Mouse (Mus musculus) forebrain, postnatal 0 days (tissue): Measurements from ENCODE around the gene Ostf1. TPM values are rescaled to one million over a fixed set of nuclear protein-coding genes. Genes with fewer than 3 reads are reported as not detected.

ENCODE experiments used
- ATAC-seq: fragments of 200-750 bp; cut with Nextera tagmentation; 2 replicates; pipeline ENCODE4 v1.8.0; 2017; ENCODE audit warnings: mild to moderate bottlenecking, moderate library complexity
- DNase-seq: peaks from one replicate; pipeline ENCODE4 v3.0.0-alpha.2; 2015
- H3K27ac ChIP-seq: fragments of 300-500 bp; sonication (generic); 2 replicates; pipeline ENCODE4 v1.5.1; 2014; ENCODE audit warnings: low read depth, mild to moderate bottlenecking, antibody characterized with exemption, low read length, moderate library complexity, mixed read lengths
- H3K27me3 ChIP-seq: fragments of 300-500 bp; sonication (generic); 2 replicates; pipeline ENCODE4 v1.6.1; 2014; ENCODE audit warnings: mild to moderate bottlenecking, low read length, mixed read lengths; ENCODE audit not compliant: insufficient read depth
- H3K36me3 ChIP-seq: fragments of 300-500 bp; sonication (generic); 2 replicates; pipeline ENCODE4 v1.6.1; 2014; ENCODE audit warnings: mild to moderate bottlenecking, moderate library complexity; ENCODE audit not compliant: insufficient read depth
- H3K4me1 ChIP-seq: fragments of 300-500 bp; sonication (generic); 2 replicates; pipeline ENCODE4 v1.6.1; 2014; ENCODE audit warnings: antibody characterized with exemption; ENCODE audit not compliant: insufficient read depth
- H3K4me2 ChIP-seq: fragments of 300-500 bp; sonication (generic); 2 replicates; pipeline ENCODE4 v1.6.1; 2014; ENCODE audit warnings: low read depth, mild to moderate bottlenecking, moderate library complexity
- H3K4me3 ChIP-seq: fragments of 300-500 bp; sonication (generic); 2 replicates; pipeline ENCODE4 v1.5.1; 2014; ENCODE audit warnings: low read depth, low read length, mixed read lengths
- H3K9ac ChIP-seq: fragments of 300-500 bp; sonication (generic); 2 replicates; pipeline ENCODE4 v1.6.1; 2014; ENCODE audit warnings: mild to moderate bottlenecking
- H3K9me3 ChIP-seq: fragments of 300-500 bp; sonication (generic); 2 replicates; pipeline ENCODE4 v1.6.1; 2016; ENCODE audit warnings: low read length
- CTCF ChIP-seq: sonication (generic); IDR thresholded peaks from 2 replicates; pipeline ENCODE4 v1.5.1; 2016; ENCODE audit warnings: antibody characterized with exemption, control low read depth, low read depth
- WGBS: fragments of 180-500 bp; shearing (Covaris S2); extraction: QIAGEN DNeasy Blood & Tissue Kit; methylation state at CpG from one replicate; pipeline ENCODE4 v1.1.7; 2014; 5-methylcytosine and 5-hydroxymethylcytosine counted together
- polyA plus RNA-seq: library from polyadenylated mRNA; unstranded; fragments of >200 nt; fragmentation: Nextera tagmentation; extraction: Ambion mirVana; gene quantifications from 2 replicates; pipeline ENCODE4 v1.2.1, GENCODE M21; 2015
- total RNA-seq: library from RNA; depleted of rRNA; stranded (reverse); fragments of >200 nt; gene quantifications from 2 replicates; pipeline ENCODE4 v1.2.3, GENCODE M21; 2014

The Ostf1 gene
- total and polyA plus RNA-seq, 2 experiments from 2014 or later, result 30.8 to 37.7 TPM

GRCm38 (mm10) chr19:18582887-18583286 is 48.7 kb downstream of the Ostf1 start:
- H3K4me3 ChIP-seq, result no peak overlapping the region
- H3K9ac ChIP-seq, result no peak overlapping the region
- no peak for DNase-seq
- H3K4me1 ChIP-seq, result no peaks in the 10 kb centered on the region
- H3K27ac ChIP-seq, result no peak overlapping the region
- no peak for ATAC-seq
- no peaks in the 10 kb centered on the region for H3K9me3 ChIP-seq
- H3K4me2 ChIP-seq, result no peak overlapping the region
- H3K36me3 ChIP-seq, result no peaks in the 10 kb centered on the region
- H3K27me3 ChIP-seq, result no peaks in the 10 kb centered on the region
- 93% methylated on average over 6 of the region's 6 CpGs for WGBS
- TF ChIP-seq CTCF, result no peak

- Histone ChIP-seq H3K36me3 (no peaks in the 10 kb centered on the region), H3K27me3 (no peaks in the 10 kb centered on the region), H3K9me3 (no peaks in the 10 kb centered on the region), H3K27ac (no peak overlapping the region), H3K4me3 (no peak overlapping the region), H3K4me2 (no peak overlapping the region), H3K9ac (no peak overlapping the region), H3K4me1 (no peaks in the 10 kb centered on the region)
- WGBS, result 94% methylated on average over 9 of the region's 9 CpGs
- ATAC-seq (no peak), DNase-seq (no peak)
- no peak for TF ChIP-seq CTCF
Observed at GRCm38 (mm10) chr19:18582226-18582625, 49.4 kb downstream of the Ostf1 start.

- H3K27me3 ChIP-seq, result no peaks in the 10 kb centered on the region
- H3K9ac ChIP-seq, result no peak overlapping the region
- no peak overlapping the region for H3K27ac ChIP-seq
- no peaks in the 10 kb centered on the region for H3K4me1 ChIP-seq
- 95% methylated on average over 16 of the region's 16 CpGs for WGBS
- H3K9me3 ChIP-seq, result no peaks in the 10 kb centered on the region
- ATAC-seq, result no peak
- DNase-seq, result no peak
- no peak overlapping the region for H3K4me2 ChIP-seq
- H3K4me3 ChIP-seq, result no peak overlapping the region
- TF ChIP-seq CTCF, result no peak
- H3K36me3 ChIP-seq, result no peaks in the 10 kb centered on the region
Observed at GRCm38 (mm10) chr19:18581046-18581445, 50.6 kb downstream of the Ostf1 start.

GRCm38 (mm10) chr19:18579012-18579358 is 52.6 kb downstream of the Ostf1 start:
- no peaks in the 10 kb centered on the region for H3K9me3 ChIP-seq
- DNase-seq, result no peak
- H3K4me1 ChIP-seq, result no peaks in the 10 kb centered on the region
- no peak overlapping the region for H3K4me3 ChIP-seq
- WGBS, result 95% methylated on average over 1 of the region's 1 CpGs
- no peaks in the 10 kb centered on the region for H3K36me3 ChIP-seq
- H3K27ac ChIP-seq, result no peak overlapping the region
- H3K4me2 ChIP-seq, result no peak overlapping the region
- TF ChIP-seq CTCF, result no peak
- H3K9ac ChIP-seq, result no peak overlapping the region
- no peaks in the 10 kb centered on the region for H3K27me3 ChIP-seq
- no peak for ATAC-seq

- no peak overlapping the region for H3K9ac ChIP-seq
- no peaks in the 10 kb centered on the region for H3K36me3 ChIP-seq
- DNase-seq (no peak), ATAC-seq (no peak)
- WGBS, result 60% methylated on average over 17 of the region's 17 CpGs
- TF ChIP-seq CTCF, result no peak
- no peaks in the 10 kb centered on the region for H3K27me3 ChIP-seq
- H3K4me1 ChIP-seq, result no peaks in the 10 kb centered on the region
- no peak overlapping the region for H3K4me3 ChIP-seq
- H3K27ac ChIP-seq, result no peak overlapping the region
- H3K4me2 ChIP-seq, result no peak overlapping the region
- H3K9me3 ChIP-seq, result no peaks in the 10 kb centered on the region
Observed at GRCm38 (mm10) chr19:18578216-18579011, 53.2 kb downstream of the Ostf1 start.

GRCm38 (mm10) chr19:18577348-18577747 is 54.3 kb downstream of the Ostf1 start:
- Histone ChIP-seq H3K36me3 (no peaks in the 10 kb centered on the region), H3K9ac (no peak overlapping the region), H3K9me3 (no peaks in the 10 kb centered on the region), H3K4me1 (no peaks in the 10 kb centered on the region), H3K27me3 (no peaks in the 10 kb centered on the region), H3K4me3 (no peak overlapping the region), H3K27ac (no peak overlapping the region), H3K4me2 (no peak overlapping the region)
- WGBS, result 80% methylated on average over 5 of the region's 5 CpGs
- TF ChIP-seq CTCF, result no peak
- no peak for DNase-seq
- ATAC-seq, result no peak

GRCm38 (mm10) chr19:18575891-18576290 is 55.7 kb downstream of the Ostf1 start:
- Histone ChIP-seq H3K4me1 (no peaks in the 10 kb centered on the region), H3K36me3 (no peaks in the 10 kb centered on the region), H3K4me2 (no peak overlapping the region), H3K9ac (no peak overlapping the region), H3K27me3 (no peaks in the 10 kb centered on the region), H3K4me3 (no peak overlapping the region), H3K27ac (no peak overlapping the region), H3K9me3 (no peaks in the 10 kb centered on the region)
- no peak for TF ChIP-seq CTCF
- ATAC-seq (no peak), DNase-seq (no peak)
- WGBS, result 93% methylated on average over 3 of the region's 3 CpGs
